Mouse (Mus musculus): Measurements from ENCODE around the gene Rhebl1.
A peak's percentile ranks its signal among the peaks of the same experiment; 100 is the strongest.

Gene Rhebl1

DNA sequence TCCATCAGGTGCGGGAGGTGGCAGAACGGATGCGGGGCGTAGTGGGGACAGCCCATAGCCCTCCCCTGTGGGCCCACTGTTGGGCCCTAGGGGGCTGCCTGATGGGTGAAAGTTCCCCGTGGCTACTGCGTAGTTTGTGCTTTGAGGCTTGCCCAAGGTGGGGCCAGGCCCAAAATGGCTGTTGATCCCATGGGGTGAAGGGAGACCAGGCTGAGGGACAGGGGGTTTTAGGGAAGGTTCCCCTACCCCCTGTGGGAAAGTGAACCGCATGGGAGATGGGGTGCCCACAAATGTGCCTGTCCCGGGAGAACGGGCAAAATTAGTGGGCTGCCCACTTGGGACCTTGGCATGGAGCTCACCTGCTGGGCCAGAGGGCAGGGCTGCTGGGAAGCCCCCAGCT is 42.3 kb downstream of the Rhebl1 start:
- no peak for ATAC-seq (ENCODE audit: insufficient number of reproducible peaks, low FRiP score, low TSS enrichment)

- ATAC-seq (ENCODE audit: insufficient number of reproducible peaks, low FRiP score, low TSS enrichment): no peak
Observed at GRCm38 (mm10) chr15:98851229-98851818, 43.0 kb downstream of the Rhebl1 start.

GRCm38 (mm10) chr15:98850668-98851067 is 43.7 kb downstream of the Rhebl1 start:
- no peak for ATAC-seq (ENCODE audit: insufficient number of reproducible peaks, low FRiP score, low TSS enrichment)

GRCm38 (mm10) chr15:98849956-98850600 is 44.3 kb downstream of the Rhebl1 start:
- ATAC-seq (ENCODE audit: insufficient number of reproducible peaks, low FRiP score, low TSS enrichment): no peak

DNA sequence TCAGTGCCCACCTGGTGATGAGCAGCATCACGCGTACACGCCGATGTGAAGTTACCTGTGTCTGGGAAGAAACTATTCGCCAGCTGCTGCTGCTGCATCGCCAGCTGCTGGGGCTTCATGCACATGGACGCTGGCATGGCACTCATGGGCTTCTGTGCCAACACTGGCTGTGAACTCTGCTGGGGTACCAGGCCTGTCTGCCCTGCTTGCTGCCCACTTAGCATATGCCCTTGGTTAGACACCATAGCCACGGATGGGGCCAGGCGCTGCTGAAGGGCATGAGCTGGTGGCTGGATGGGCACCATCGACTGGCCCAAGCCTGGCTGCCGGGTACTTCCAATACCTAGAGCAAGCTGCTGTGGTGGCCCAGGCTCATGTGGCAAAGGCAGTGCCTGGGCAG is 45.2 kb downstream of the Rhebl1 start:
- ATAC-seq (ENCODE audit: insufficient number of reproducible peaks, low FRiP score, low TSS enrichment): no peak

- ATAC-seq (ENCODE audit: insufficient number of reproducible peaks, low FRiP score, low TSS enrichment): no peak
Observed at GRCm38 (mm10) chr15:98846140-98846539, 48.2 kb downstream of the Rhebl1 start.

GRCm38 (mm10) chr15:98845149-98845548 is 49.2 kb downstream of the Rhebl1 start:
- ATAC-seq (ENCODE audit: insufficient number of reproducible peaks, low FRiP score, low TSS enrichment): no peak

DNA sequence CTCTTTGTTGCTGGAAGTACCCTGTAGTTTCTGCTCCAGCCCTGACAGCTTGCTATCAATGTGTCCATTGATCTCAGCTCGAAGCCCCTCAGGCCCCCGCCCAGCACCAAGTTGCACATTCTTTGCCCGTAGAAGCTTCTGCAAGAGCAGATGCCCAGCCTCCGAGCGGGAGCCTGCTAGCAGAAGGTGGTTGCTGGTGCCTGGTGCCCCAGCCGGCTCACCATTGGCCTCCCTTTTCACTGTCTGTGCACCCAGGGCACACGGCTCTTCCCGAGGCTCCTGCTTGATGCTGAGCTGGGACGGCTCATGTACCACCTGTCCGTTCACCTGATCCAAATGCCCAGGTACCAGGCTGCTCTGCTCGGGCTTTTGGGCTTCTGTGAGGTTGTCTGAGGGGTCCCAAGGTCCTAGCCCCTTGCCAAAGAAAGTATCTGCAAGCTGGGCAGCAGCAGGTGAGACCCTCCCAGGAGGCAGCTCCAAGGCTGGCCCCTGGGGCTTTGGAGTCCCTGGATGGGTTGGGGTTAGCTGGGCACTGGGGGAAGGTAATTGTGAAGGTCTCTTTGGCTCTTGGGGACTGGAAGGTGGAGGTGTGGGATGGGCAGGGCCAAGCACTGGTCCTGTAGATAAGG is 50.6 kb downstream of the Rhebl1 start:
- ATAC-seq (ENCODE audit: insufficient number of reproducible peaks, low FRiP score, low TSS enrichment): no peak

DNA sequence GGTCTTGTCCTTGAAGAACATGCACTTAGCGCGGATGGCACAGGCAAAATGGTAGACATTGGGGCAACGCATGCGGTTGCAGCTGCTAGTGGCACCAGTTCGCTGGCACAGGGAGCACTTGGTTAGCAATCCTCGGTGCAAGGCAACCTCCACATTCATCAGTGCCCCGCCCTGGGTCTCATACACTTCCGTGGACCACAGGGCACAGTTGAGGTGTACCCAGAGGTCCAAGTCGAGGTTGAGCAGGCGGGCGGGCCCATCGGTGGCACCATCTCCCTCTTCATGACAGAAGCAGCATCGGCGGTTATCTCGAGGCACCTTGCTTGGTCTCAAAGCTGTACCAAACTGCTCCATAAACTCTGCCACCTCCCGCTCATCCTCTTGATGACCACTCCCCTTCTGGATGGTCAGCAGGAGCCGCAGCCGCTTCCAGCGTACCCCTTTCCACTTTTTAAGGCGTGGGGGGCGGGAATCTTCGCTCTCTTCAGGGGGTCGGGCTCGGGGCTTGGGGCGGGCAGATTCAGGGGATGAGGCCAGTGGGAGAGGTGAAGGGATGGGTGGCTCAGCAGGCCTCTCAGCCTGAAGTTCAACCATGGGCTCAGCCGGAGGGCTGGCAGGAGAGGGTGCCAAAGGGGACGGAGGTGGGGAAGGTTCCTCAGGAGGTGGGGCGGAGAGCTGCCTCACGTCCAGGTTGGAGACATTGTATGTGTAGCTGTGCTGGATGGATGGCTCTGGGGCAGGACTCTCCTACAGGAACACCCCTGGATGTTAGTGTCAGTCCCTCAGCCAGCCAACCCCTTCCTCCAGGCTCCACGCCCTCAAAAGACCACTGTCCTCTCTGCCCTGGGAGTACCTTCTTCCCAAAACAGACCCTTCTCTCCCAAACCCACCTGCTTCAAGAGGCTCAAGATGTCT is 54.4 kb downstream of the Rhebl1 start:
- no peak for ATAC-seq (ENCODE audit: insufficient number of reproducible peaks, low FRiP score, low TSS enrichment)

DNA sequence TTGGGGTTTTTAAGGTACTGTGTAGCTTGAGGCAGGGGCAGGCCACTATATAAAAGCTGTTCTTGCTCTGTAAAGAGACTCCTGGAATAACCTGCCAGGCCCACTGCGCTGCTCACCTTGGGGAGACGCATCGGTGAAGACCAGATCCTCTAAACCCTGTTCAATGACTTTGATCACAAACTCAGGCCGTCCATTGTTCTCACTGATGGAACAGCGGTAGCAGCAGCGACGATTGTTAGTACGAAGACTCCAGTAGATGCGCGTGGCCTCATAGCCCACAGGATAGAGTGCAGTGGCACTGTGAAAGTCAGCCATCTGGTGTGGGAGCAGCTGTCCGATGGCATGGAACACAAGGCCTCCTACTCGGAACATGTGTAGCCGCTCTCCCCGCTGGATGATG is 55.2 kb downstream of the Rhebl1 start:
- no peak for ATAC-seq (ENCODE audit: insufficient number of reproducible peaks, low FRiP score, low TSS enrichment)

DNA sequence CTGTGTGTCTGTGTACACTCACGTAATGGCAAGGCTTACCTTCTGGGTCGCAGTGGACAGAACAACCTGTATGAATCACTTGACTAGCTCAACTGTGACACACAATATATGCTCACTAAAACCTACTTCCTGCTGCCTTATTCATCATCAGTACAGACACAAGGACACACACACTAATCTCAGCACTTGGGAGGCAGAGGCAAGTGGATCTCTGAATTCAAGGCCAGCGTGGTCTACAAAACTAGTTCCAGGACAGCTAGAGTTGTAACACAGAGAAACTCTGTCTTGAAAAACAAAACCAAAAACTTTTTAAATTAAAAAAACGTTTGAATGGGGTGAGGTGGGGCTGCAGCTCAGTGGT is 56.6 kb downstream of the Rhebl1 start:
- no peak for ATAC-seq (ENCODE audit: insufficient number of reproducible peaks, low FRiP score, low TSS enrichment)

GRCm38 (mm10) chr15:98837006-98837742 is 57.2 kb downstream of the Rhebl1 start:
- no peak for ATAC-seq (ENCODE audit: insufficient number of reproducible peaks, low FRiP score, low TSS enrichment)

DNA sequence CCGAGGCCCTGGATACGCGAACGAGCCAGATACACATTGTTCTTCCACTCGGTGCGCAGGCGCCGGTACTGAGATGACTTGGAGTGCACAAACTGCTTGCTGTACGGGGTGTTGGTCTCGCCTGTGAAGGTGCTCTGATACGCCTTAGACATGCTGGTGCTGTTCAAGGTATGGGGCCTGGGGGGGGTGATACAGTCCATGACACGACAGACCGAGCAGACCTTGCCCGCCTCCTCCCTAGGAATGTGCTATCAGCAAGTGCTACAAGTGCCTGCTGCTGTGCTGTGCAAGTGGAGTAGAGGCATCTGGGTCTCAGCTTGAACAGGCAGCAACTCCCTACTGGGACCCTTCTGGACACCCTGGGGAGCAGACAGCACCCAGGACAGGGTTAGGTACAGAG is 59.0 kb downstream of the Rhebl1 start:
- ATAC-seq (ENCODE audit: insufficient number of reproducible peaks, low FRiP score, low TSS enrichment): no peak

- ATAC-seq (ENCODE audit: insufficient number of reproducible peaks, low FRiP score, low TSS enrichment): no peak
Observed at GRCm38 (mm10) chr15:98834059-98834458, 60.3 kb downstream of the Rhebl1 start.

- no peak for ATAC-seq (ENCODE audit: insufficient number of reproducible peaks, low FRiP score, low TSS enrichment)
Observed at GRCm38 (mm10) chr15:98833281-98833680, 61.1 kb downstream of the Rhebl1 start.

DNA sequence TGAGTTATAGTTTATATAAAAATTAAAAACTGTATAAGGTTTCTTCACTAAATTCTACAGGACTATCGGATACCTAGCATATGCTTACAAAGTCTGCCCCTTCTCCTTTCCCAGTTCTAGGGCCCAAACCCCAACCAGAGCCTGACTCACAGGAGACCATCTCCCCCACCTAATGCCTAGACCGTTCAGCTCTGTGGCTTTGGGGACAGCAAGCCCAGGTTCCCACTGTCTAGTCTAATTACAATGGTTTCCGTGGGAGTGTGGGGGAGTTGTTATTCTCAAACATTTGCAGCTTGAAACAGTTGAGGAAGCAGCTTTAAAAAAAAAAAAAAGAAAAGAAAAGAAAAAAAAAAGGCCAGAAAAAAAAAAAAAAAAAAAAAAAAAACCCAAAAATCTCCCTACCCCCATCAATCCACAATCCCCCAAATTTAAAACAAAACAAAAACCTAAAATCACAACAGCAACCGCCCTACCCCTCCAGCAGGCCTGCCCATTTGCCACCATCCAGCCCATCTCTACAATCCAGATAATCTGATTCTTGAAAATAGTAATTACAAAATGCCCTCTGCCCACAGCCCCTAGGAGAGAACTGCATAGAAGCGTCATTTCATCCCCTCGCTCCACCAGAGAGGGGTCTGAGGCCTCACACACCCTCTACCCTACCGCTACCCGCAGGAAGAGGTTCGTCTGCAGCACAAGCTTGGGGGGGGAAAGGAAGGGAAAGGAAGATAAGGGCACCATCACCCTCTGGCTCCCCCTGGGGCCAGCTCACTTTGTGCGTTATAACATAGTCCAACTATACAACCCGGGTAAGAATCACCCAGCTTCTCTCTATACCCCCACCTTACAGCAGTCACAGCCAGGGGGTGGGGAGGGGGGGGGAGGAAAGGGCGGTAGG is 61.9 kb downstream of the Rhebl1 start:
- no peak for ATAC-seq (ENCODE audit: insufficient number of reproducible peaks, low FRiP score, low TSS enrichment)

DNA sequence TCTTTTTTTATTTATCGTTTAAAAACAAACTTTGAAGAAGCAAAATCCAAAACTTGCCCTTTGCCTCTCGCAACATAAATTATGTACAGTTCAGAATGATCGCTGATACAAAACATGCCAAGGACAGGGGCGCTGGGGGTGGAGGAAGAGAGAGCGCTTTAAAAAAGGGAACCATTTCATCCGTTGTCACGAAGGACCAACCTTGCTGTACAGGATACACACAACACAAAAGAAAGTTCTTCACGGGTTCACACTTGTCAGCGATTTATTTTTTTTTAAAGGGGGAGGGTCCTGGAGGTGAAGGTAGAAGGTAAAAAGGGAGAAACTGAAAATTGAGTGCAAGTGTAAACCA is 62.7 kb downstream of the Rhebl1 start:
- ATAC-seq (ENCODE audit: insufficient number of reproducible peaks, low FRiP score, low TSS enrichment): no peak

DNA sequence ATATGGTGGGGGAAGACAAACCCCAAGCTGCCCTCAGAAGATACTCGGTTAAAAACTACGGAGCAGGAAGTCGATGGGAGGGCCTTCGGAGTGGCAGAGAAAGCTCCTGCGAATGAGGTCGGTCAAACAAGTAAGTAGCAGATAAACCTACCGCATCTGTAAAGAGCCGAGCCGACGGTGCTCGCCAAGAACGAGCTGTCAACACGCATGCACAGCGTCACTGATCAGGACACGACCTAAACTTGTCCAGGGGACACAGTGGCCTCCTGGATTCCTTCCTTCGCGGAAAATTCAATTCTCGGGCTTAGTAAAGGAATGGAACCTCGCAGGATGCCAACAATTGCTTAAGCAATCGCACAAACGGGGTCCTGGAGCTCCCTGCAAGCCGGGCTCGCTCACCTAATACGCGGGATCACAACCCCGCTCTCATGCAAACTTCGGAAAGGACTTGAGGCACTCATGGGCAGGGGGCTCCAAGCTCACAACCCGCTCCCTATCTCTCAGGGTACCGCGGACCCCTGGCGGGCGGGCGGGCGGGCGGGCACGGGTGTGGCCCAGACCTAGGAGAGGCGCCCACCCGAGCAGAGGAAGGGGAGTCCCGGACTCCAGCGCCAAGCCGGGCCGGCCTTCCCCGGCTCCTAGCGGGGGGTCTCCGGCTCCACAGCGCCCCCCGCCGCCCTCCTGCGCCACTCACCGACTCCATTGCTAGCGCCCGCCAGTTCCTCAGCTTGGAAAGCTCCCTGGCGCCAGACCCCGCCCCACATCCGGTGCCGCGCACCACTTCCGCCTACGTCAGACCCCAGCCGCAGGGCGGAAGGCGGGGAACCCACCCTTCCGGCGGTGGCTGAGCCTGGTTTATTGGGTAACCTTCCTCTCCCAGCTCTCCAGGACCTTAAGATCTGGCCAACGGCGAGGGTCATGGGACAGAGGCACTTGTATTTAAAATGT is 63.3 kb downstream of the Rhebl1 start, which contains the start of gene Prkag1:
Gene Prkag1, minus strand, starts transcription at position 786 of the 948 bp plus-strand sequence.
- peak; percentile 88 for ATAC-seq (ENCODE audit: insufficient number of reproducible peaks, low FRiP score, low TSS enrichment)

All from cerebellum, adult (tissue).